13 mouse cellular contexts compared by ENCODE assay signal in genomic region chr4:131191106-131191880, GRCm38 (mm10).
DNase-seq lines count a peak whose midpoint lies in the region; ATAC-seq and TF ChIP-seq lines count a peak whose summit lies in the region.
"Had no signal": no experiment of that assay in that cellular context is flagged by ENCODE, and none has a peak within 500 bp of the region (broad histone marks: within the 10 kb centered on the region; RNA-seq: fewer than 3 reads in every experiment).

No protein-coding gene starts in this region.

- 39% methylated on average over 13 of the region's 13 CpGs for WGBS in lung, postnatal 0 days

- H3K4me1 ChIP-seq in lung, postnatal 0 days (ENCODE audit: insufficient read depth, low read depth, low read length) = no peaks in the 10 kb centered on the region
- H3K4me1 ChIP-seq: liver, embryonic 12.5 days; megakaryocyte, embryonic 14.5 days had no signal

- H3K9me3 ChIP-seq in lung, postnatal 0 days (ENCODE audit: low read length) = no peaks in the 10 kb centered on the region
- H3K9me3 ChIP-seq: G1E; liver, embryonic 12.5 days had no signal

- H3K4me2 ChIP-seq in lung, postnatal 0 days (replicated peaks; ENCODE audit: low read depth, low read length) = no peak overlapping the region
- H3K4me2 ChIP-seq: liver, embryonic 12.5 days had no signal

- no peak overlapping the region for H3K27ac ChIP-seq in lung, postnatal 0 days (ENCODE audit: low read length)
- H3K27ac ChIP-seq: liver, embryonic 12.5 days had no signal

- H3K36me3 ChIP-seq in lung, postnatal 0 days (ENCODE audit: insufficient read depth, low read length) = no peaks in the 10 kb centered on the region
- H3K36me3 ChIP-seq: G1E; liver, embryonic 12.5 days had no signal

- H3K9ac ChIP-seq in lung, postnatal 0 days (replicated peaks; ENCODE audit: low read depth) = no peak overlapping the region
- H3K9ac ChIP-seq: liver, embryonic 12.5 days had no signal

- no peaks in the 10 kb centered on the region for H3K27me3 ChIP-seq in lung, postnatal 0 days (replicated peaks; ENCODE audit: insufficient read depth, low read length)
- H3K27me3 ChIP-seq: liver, embryonic 12.5 days; megakaryocyte, embryonic 14.5 days had no signal

- TF ChIP-seq EP300 in lung, postnatal 0 days (IDR thresholded peaks at IDR 0.05) = no peak

- no peak for TF ChIP-seq CTCF in lung, postnatal 0 days (IDR thresholded peaks at IDR 0.05)

- no peak overlapping the region for H3K4me3 ChIP-seq in lung, postnatal 0 days (ENCODE audit: low read depth, low read length)
- H3K4me3 ChIP-seq: liver, embryonic 12.5 days; megakaryocyte, embryonic 14.5 days had no signal

- DNase-seq in adrenal gland, adult (ENCODE audit: inconsistent age in 2 of 2, low spot score in 1 of 2) = peak; percentile 80 to 82
- no peak for DNase-seq in adrenal gland, postnatal 4 days (ENCODE audit: low spot score in 2 of 2)
- peak; percentile 9 for DNase-seq in lung, postnatal 0 days (ENCODE audit: low spot score)
- DNase-seq in lung, postnatal 14 days = no peak
- peak; percentile 62 to 64 for DNase-seq in cerebellum, postnatal 36 days
- peak; percentile 74 for DNase-seq in heart, postnatal 4 days
- DNase-seq in urinary bladder, adult 18-20 months (ENCODE audit: low spot score in 2 of 2) = no peak
- no peak for DNase-seq in embryo, embryonic 10 days (ENCODE audit: low spot score)
- DNase-seq: gastrocnemius, postnatal 36 days; thymus, postnatal 36 days had no signal

- peak; percentile 38; the same call in 1 of the 2 replicates for ATAC-seq in lung, postnatal 0 days
- ATAC-seq: liver, embryonic 12.5 days had no signal

Comparison
In these comparisons a context has a peak if more than half of its experiments do, and no peak if none do; other contexts are left out.
1. DNase-seq: peak in adrenal gland, adult (2 of 2), lung, postnatal 0 days (single experiment), cerebellum, postnatal 36 days (2 of 2) and heart, postnatal 4 days (single experiment); none in adrenal gland, postnatal 4 days (0 of 2), lung, postnatal 14 days (single experiment), urinary bladder, adult 18-20 months (0 of 2) and embryo, embryonic 10 days (single experiment).